Mouse (Mus musculus) left cerebral cortex, adult 2 months (tissue): ENCODE data around the gene Ugt2b37. TPM values are rescaled to one million over a fixed set of nuclear protein-coding genes. Genes with fewer than 3 reads are reported as not detected.
"Not testable (repeated sequence)": the region's sequence is repeated elsewhere in the genome, so short reads cannot be mapped to it uniquely, and the experiment has no call there.

ENCODE experiments used
- DNase-seq, 2 experiments: peaks; one replicate each; pipeline ENCODE4 v3.0.0; 2021 to 2022; ENCODE audit warnings: low spot score in 2 of 2, mixed read lengths in 1 of 2; ENCODE audit errors: extremely low spot score in 1 of 2
- H3K27ac ChIP-seq: fragments of 200-600 bp; 2 replicates; pipeline ENCODE4 v1.8.1; 2022
- H3K4me3 ChIP-seq: fragments of 200-600 bp; 2 replicates; pipeline ENCODE4 v1.8.1; 2022
- CTCF ChIP-seq: fragments of 200-600 bp; IDR thresholded peaks from 2 replicates; pipeline ENCODE4 v1.8.1; 2022; ENCODE audit warnings: antibody characterized with exemption, mild to moderate bottlenecking, moderate library complexity
- intact Hi-C: fragments of 180-260 bp; cut with DNase I; formaldehyde crosslinking; loops from one replicate; pipeline ENCODE4 v1.15.1; 2025
- long read RNA-seq, 2 experiments: library from polyadenylated mRNA; stranded (forward); transcript quantifications; one replicate each; pipeline ENCODE4 v2.0.0; 2021; ENCODE audit warnings: borderline mapping rate in 2 of 2
- total RNA-seq, 2 experiments: library from RNA; stranded (reverse); gene quantifications; 2 replicates each; pipeline ENCODE4 v1.2.3; 2021

Ugt2b37 gene
- total RNA-seq, result not detected
- long read RNA-seq, experiment 1, result 0 reads
- long read RNA-seq, experiment 2, result 0 reads

DNA sequence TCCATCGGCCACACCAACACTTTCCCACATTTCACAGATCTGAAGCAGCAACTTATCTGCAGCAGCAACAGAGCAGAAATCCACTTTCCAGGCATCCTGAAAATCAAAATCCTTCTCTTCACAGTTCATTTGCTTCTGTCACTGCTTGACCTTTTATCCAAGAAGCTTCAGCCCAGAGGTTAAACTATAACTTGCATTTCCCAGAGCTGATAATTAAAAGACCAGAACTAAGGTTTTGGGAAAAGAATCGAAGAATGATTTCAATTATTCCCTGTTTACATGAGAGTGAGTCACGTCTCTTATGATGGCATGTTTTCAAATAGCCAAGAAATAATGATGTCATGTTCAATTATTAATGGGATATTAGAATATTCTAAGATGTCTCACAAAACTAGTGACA lies at the start of gene Ugt2b37:
TSS of gene Ugt2b37 (minus strand) at position 129 of the 400 bp plus-strand sequence.
- H3K4me3 ChIP-seq, intact Hi-C loops, H3K27ac ChIP-seq, DNase-seq: not testable (repeated sequence)

DNA sequence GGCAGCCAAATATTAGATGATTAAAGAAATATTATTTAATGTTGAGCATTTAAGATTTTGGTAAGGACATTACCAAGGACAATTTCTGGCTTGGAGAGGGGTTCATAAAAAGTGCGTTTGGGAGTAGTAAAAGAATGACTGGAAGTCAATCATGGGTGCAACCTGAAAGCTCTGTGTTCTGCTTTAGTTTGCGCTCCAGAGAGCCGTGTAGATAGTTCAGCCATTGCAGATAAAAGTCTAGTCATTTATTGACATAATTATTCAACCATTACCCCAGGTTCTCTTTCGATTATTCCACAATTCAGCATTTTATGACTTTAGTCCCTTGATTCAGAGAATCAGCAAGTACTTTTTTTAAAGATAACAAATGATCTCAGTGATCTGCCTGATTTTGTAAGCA lies 31.6 kb upstream of the Ugt2b37 start:
- H3K27ac ChIP-seq, H3K4me3 ChIP-seq, DNase-seq, intact Hi-C loops: not testable (repeated sequence)

DNA sequence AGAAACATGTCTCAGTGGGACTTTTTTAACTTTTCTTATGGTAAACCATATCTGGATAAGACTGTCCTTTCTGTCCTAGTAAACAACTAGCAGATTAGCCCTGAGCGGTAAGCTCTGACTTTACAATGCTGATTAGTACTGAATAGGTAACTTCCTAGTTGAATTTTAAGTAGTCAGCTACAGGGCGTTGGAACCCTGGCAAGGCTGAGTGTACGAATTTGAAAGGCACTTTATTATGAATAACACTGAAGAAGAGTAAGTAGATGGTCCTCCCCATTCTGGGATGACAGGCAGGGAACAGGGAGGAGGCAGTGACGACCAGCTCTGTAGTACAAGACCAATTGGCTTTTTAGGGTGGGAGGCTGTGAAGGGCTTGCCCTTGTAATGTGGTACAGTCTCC lies 21.4 kb upstream of the Ugt2b37 start:
- H3K27ac ChIP-seq, intact Hi-C loops, DNase-seq, H3K4me3 ChIP-seq: not testable (repeated sequence)

DNA sequence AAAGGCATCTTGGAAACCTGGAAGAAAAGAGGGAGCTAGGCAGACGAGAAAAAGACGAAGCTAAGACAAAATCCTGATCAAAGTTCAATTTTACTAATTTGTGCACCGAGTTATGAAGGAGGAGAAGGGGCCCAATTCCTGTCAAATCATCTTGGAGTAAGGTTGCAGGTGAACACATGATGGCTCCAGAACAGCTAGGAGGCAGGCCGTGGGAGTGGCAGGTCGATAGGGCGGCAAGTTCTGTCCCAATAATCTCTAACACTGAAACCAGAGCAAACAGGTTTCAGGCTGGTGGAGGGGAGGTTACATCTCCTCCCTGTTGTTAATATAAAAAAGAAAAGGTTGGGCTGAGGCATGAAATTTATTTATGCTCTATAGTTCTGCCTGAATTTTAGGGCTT lies 21.0 kb upstream of the Ugt2b37 start:
- Histone ChIP-seq H3K4me3 (no peak overlapping the region), H3K27ac (no peak overlapping the region)
- DNase-seq, result no peak
- TF ChIP-seq CTCF, result no peak
- intact Hi-C loops, result no loop called here

- H3K27ac ChIP-seq, result no peak overlapping the region
- H3K4me3 ChIP-seq, result no peak overlapping the region
- no peak for TF ChIP-seq CTCF
- intact Hi-C loops, result no loop called here
- DNase-seq, result no peak
Measured at GRCm38 (mm10) chr5:87255831-87256230, 1.2 kb upstream of the Ugt2b37 start.

GRCm38 (mm10) chr5:87242140-87242539 lies 12.5 kb downstream of the Ugt2b37 start:
- DNase-seq, H3K27ac ChIP-seq, intact Hi-C loops, H3K4me3 ChIP-seq: not testable (repeated sequence)

GRCm38 (mm10) chr5:87196430-87196829 lies 58.2 kb downstream of the Ugt2b37 start:
- DNase-seq, intact Hi-C loops, H3K27ac ChIP-seq, H3K4me3 ChIP-seq: not testable (repeated sequence)

Other genes with a start within 250 kb of the Ugt2b37 start
- not detected for gene Ugt2b36, start 162.2 kb downstream of the Ugt2b37 start, total RNA-seq
- gene Ugt2b5, start 114.5 kb downstream of the Ugt2b37 start, total RNA-seq, result not detected
- gene Ugt2a3, start 82.4 kb upstream of the Ugt2b37 start, total RNA-seq, result not detected
- not detected for gene Ugt2b38, start 169.4 kb upstream of the Ugt2b37 start, total RNA-seq
- not detected for gene Ugt2a2, start 227.5 kb upstream of the Ugt2b37 start, total RNA-seq
- gene Gm43638, start 232.0 kb upstream of the Ugt2b37 start, total RNA-seq, result not detected
- not detected for gene Ugt2a1, start 236.1 kb upstream of the Ugt2b37 start, total RNA-seq